Mouse (Mus musculus) megakaryocyte, adult 5-6 weeks (primary cell): ENCODE measurements around the gene Trappc2. TPM values are rescaled to one million over a fixed set of nuclear protein-coding genes. Genes with fewer than 3 reads are reported as not detected.

Source experiments
- total RNA-seq, 2 experiments: library from RNA; stranded (forward) in 1 of 2; stranded (reverse) in 1 of 2; fragments of 153-499, 151-499 nt in 1 of 2; fragments of 221-1000, 200-1000 nt in 1 of 2; gene quantifications; 2 replicates each; pipeline versions ENCODE4 v1.2.3 to v1.2.4; 2015 to 2017

The Trappc2 gene
- total RNA-seq, 2 experiments from 2014 or later: 13.4 to 26.8 TPM

Other genes with a start within 250 kb of the Trappc2 start
- 0.27 TPM in 1 of 2 replicates, not detected in the other for gene Gpm6b, start 201.7 kb upstream of the Trappc2 start, total RNA-seq (2015)
- gene Gpm6b, start 201.7 kb upstream of the Trappc2 start, total RNA-seq (2017): 0.04 TPM in 1 of 2 replicates, not detected in the other
- 5.2 TPM in 2 replicates for gene Ofd1, start 130 bp downstream of the Trappc2 start, total RNA-seq (2015)
- gene Ofd1, start 130 bp downstream of the Trappc2 start, total RNA-seq (2017): 9.4 and 10.9 TPM in 2 replicates
- 45.1 and 50.2 TPM in 2 replicates for gene Rab9, start 39.3 kb downstream of the Trappc2 start, total RNA-seq (2015)
- 65.7 and 77.2 TPM in 2 replicates for gene Rab9, start 39.3 kb downstream of the Trappc2 start, total RNA-seq (2017)
- gene Tceanc, start 78.0 kb downstream of the Trappc2 start, total RNA-seq (2015): 5.9 and 7.8 TPM in 2 replicates
- gene Tceanc, start 78.0 kb downstream of the Trappc2 start, total RNA-seq (2017): 6.8 and 11.7 TPM in 2 replicates
- not detected in 2 replicates for gene Egfl6, start 145.1 kb downstream of the Trappc2 start, total RNA-seq (2015)
- gene Egfl6, start 145.1 kb downstream of the Trappc2 start, total RNA-seq (2017): not detected in 2 replicates